Mouse (Mus musculus): Measurements from ENCODE around the gene Tmod2. TPM values are rescaled to one million over a fixed set of nuclear protein-coding genes. Genes with fewer than 3 reads are reported as not detected.
"Not testable (repeated sequence)": the region's sequence is repeated elsewhere in the genome, so short reads cannot be mapped to it uniquely, and the experiment has no call there.

Gene Tmod2
- polyA plus RNA-seq, 1 experiment from 2014 or later: 5.2 TPM

DNA sequence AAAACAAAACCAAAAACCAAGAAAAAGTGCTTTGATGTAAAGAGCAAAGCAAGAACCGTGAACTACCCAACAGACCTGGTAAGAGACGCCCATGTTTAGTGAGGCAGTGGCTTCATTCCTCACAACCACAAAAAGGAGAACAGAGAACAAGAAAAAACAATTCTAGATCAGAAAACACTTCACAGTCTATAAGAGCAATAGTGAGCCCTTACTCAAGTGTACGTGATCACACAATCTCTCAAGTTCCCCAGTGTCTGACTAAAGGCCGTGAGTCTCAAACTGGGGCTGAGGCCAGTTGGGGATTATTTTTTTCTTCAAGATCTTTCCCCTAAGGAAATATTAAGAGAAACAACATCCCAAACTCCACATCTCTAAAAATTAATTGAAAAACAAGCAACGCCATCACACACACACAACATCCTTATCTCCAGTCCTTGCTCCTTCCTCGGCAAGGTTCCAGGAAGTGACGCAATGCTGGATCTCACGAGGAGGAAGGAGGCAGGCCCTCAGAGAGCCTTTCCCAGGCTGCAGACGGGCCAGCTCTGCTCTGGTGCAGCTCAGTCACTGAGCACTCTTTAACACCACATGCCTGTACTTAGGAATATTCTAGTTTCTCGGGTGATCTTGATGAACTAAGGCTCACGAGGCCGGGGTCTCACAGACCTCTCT, 64.1 kb downstream of the Tmod2 start:
- Histone ChIP-seq H3K9me3 (replicated peaks) (no peaks in the 10 kb centered on the region), H3K4me2 (no peak overlapping the region), H3K4me1 (replicated peaks) (peaks cover 21% of the 10 kb centered on the region), H3K9ac (no peak overlapping the region), H3K27ac (peak overlapping the region; percentile 76), H3K36me3 (no peaks in the 10 kb centered on the region), H3K27me3 (no peaks in the 10 kb centered on the region), H3K4me3 (no peak overlapping the region)
- 45% methylated on average over 12 of the region's 12 CpGs for WGBS
- peak; percentile 89 for ATAC-seq (replicated peaks; ENCODE audit: insufficient number of reproducible peaks, insufficient read depth, low FRiP score, low read depth)

DNA sequence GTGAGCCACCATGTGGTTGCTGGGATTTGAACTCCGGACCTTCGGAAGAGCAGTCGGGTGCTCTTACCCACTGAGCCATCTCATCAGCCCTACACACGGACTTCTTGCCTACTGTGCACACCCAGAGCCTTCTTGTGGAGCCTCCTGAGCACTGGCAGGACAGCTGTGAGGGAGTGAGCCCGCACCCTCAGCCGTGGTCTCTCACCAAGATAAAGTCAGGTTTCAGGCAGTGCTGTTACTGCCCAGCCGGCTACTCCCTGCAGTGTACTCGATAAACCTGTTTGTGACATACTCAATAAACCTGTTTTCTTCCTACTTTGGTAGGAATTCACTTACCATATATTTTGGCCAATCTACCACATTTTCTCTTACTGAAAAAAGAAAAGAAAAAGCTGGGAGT, 65.6 kb downstream of the Tmod2 start:
- Histone ChIP-seq H3K27me3 (no peaks in the 10 kb centered on the region), H3K4me2 (no peak overlapping the region), H3K4me3 (no peak overlapping the region), H3K36me3 (no peaks in the 10 kb centered on the region), H3K9me3 (replicated peaks) (no peaks in the 10 kb centered on the region), H3K27ac (no peak overlapping the region), H3K4me1 (replicated peaks) (peaks cover 26% of the 10 kb centered on the region), H3K9ac (no peak overlapping the region)
- no peak for ATAC-seq (replicated peaks; ENCODE audit: insufficient number of reproducible peaks, insufficient read depth, low FRiP score, low read depth)
- WGBS: 81% methylated on average over 8 of the region's 8 CpGs

DNA sequence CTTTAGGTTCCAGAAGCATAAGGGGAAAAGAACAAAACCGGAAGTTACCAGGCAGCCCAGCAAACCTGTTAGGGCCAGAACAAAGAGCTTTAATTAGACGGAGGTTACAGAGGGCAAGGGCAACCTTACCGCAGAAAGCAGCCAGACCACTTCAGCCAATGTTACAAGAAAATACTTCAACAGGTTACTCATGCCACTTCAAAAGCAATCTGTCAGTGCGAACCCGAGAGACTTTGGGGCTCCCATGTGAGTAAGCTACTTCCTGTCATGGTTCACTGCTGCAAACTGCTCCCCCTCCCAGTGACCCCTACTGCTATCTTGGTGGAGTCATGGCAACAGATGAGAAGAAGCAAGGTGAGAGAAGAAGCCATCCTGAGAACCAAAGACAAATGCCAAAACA, 69.6 kb downstream of the Tmod2 start:
- no peak for ATAC-seq (replicated peaks; ENCODE audit: insufficient number of reproducible peaks, insufficient read depth, low FRiP score, low read depth)
- no peak overlapping the region for H3K4me3 ChIP-seq
- H3K4me1 ChIP-seq (replicated peaks): peaks cover 23% of the 10 kb centered on the region
- no peaks in the 10 kb centered on the region for H3K27me3 ChIP-seq
- WGBS: 6% methylated on average over 5 of the region's 5 CpGs
- peak overlapping the region; percentile 47 for H3K27ac ChIP-seq
- H3K36me3 ChIP-seq: no peaks in the 10 kb centered on the region
- no peaks in the 10 kb centered on the region for H3K9me3 ChIP-seq (replicated peaks)
- no peak overlapping the region for H3K9ac ChIP-seq
- H3K4me2 ChIP-seq: peak overlapping the region; percentile 22; the same call in 1 of the 2 replicates

DNA sequence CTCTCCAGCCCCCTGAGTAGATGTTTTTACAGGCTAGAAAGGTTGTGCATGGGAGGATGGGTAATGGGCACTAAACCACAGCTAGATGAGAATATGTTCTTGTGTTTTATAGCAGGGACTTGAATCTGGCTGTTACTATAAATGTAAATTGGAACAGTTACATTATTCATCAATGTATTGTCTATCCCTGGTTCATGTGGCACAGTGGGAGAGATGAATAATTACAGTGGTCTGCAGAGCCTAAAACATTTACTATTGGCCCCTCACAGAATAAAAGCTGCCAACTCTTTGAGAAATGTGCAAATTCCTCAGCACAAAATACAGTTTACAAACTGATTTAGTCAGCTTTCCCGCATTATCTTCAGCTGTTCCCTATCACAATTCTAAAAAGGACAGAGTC, 74.7 kb downstream of the Tmod2 start:
- Histone ChIP-seq H3K9me3 (replicated peaks) (no peaks in the 10 kb centered on the region), H3K36me3 (no peaks in the 10 kb centered on the region), H3K4me2 (no peak overlapping the region), H3K9ac (no peak overlapping the region), H3K27ac (no peak overlapping the region), H3K27me3 (no peaks in the 10 kb centered on the region), H3K4me1 (replicated peaks) (peaks cover 11% of the 10 kb centered on the region), H3K4me3 (no peak overlapping the region)
- no peak for ATAC-seq (replicated peaks; ENCODE audit: insufficient number of reproducible peaks, insufficient read depth, low FRiP score, low read depth)
- WGBS: 81% methylated on average over 1 of the region's 1 CpGs

DNA sequence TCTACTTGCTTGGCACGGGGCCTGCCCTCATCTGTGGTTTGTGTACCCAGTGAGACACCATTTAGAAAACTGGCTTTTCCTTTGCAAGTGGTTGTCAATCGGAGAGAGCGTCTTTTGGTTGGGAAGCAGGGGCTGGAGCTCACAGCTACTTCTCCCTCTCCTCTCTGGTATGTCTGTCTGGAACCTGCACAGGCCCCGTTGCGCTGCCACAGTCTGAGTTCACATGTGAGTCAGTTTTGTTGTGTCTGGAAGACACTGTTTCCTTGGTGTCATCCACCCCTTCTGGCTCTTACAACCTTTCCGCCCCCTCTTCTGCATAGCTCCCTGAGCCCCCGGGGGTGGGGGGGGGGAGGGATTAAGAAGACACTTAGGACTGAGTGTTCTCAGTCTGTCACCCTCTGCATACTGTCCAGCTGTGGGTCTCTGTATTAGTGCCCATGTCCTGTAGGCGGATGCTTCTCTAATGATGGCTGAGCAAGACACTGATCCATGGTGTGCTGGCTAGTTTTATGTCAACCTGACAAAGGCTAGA, 76.6 kb downstream of the Tmod2 start:
- Histone ChIP-seq H3K9ac (no peak overlapping the region), H3K4me1 (replicated peaks) (0 out of 2 replicates have a peak, but pooled peaks cover 5% of the 10 kb centered on the region), H3K4me3 (no peak overlapping the region), H3K4me2 (no peak overlapping the region), H3K27ac (no peak overlapping the region), H3K9me3 (replicated peaks) (no peaks in the 10 kb centered on the region), H3K27me3 (no peaks in the 10 kb centered on the region), H3K36me3 (no peaks in the 10 kb centered on the region)
- ATAC-seq (replicated peaks; ENCODE audit: insufficient number of reproducible peaks, insufficient read depth, low FRiP score, low read depth): no peak
- WGBS: 89% methylated on average over 8 of the region's 8 CpGs

DNA sequence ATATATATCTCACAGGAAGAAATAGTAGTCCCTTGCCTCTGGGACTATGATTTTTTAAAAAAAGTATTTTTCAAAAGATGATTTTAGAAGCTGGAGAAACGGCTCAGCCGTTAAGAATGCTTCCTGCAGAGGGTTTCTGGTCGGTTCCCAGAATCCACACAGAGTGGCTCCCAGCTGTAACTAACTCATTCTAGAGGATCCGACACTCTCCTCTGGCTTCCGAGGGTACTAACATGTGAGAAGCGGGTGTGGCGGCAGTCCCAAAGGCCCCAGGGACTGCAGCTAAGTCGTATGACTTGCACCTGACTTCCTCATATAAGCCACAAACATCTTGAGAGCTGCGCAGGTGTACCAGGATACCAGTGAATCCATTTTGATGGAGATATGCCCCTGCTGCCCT, 78.1 kb downstream of the Tmod2 start:
- H3K27me3 ChIP-seq; H3K27ac ChIP-seq; H3K36me3 ChIP-seq; ATAC-seq (replicated peaks; ENCODE audit: insufficient number of reproducible peaks, insufficient read depth, low FRiP score, low read depth); H3K4me1 ChIP-seq (replicated peaks); H3K9ac ChIP-seq; H3K4me3 ChIP-seq; H3K9me3 ChIP-seq (replicated peaks); H3K4me2 ChIP-seq: not testable (repeated sequence)
- WGBS: 69% methylated on average over 9 of the region's 9 CpGs

DNA sequence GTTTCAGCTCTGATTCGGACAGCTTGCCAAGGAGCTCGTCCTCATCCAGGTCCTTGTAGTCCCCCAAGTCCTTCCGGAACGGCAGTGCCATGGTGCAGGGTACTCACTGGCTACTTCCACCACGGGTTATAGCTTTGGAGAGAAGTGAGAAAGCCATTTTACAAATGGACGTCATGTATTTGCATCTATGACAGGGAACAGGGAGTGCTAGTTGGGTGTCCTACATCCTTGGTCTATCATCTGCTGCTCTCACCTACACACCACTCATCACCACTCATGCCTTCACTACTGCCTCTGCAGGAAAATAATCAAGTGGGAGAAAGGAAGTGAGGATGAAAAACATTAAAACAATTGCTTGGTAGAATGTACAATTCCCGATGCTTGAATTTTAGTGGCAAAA, 78.7 kb downstream of the Tmod2 start:
- no peak overlapping the region for H3K27ac ChIP-seq
- peaks cover 8% of the 10 kb centered on the region for H3K4me1 ChIP-seq (replicated peaks)
- H3K4me3 ChIP-seq: no peak overlapping the region
- H3K9me3 ChIP-seq (replicated peaks): no peaks in the 10 kb centered on the region
- WGBS: 80% methylated on average over 7 of the region's 7 CpGs
- no peaks in the 10 kb centered on the region for H3K27me3 ChIP-seq
- H3K9ac ChIP-seq: no peak overlapping the region
- ATAC-seq (replicated peaks; ENCODE audit: insufficient number of reproducible peaks, insufficient read depth, low FRiP score, low read depth): no peak
- no peak overlapping the region for H3K4me2 ChIP-seq
- H3K36me3 ChIP-seq: peaks cover 6% of the 10 kb centered on the region

DNA sequence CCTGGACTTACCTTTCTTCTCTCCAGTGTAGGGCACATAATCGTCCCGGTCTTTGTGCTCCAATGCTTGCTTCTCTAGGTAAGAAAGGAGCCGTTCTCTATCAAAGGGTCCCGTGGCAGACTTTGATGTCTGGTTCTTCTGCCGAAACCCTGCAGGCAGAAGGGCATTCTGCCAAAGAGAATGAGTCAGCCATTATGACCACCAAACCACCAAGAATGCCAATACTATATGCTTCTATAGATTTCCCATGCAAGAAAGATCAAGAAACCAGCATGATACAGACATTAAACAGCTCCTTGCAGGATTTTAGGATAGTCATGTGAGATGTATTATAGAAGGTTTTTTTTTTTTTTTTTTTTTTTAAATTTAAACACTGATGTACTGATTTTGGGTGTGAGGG, 81.8 kb downstream of the Tmod2 start:
- H3K9ac ChIP-seq: no peak overlapping the region
- H3K27me3 ChIP-seq: no peaks in the 10 kb centered on the region
- no peaks in the 10 kb centered on the region for H3K9me3 ChIP-seq (replicated peaks)
- no peak overlapping the region for H3K4me3 ChIP-seq
- ATAC-seq (replicated peaks; ENCODE audit: insufficient number of reproducible peaks, insufficient read depth, low FRiP score, low read depth): no peak
- H3K4me1 ChIP-seq (replicated peaks): peaks cover 7% of the 10 kb centered on the region
- H3K36me3 ChIP-seq: peaks cover 6% of the 10 kb centered on the region
- no peak overlapping the region for H3K27ac ChIP-seq
- WGBS: 57% methylated on average over 5 of the region's 5 CpGs
- no peak overlapping the region for H3K4me2 ChIP-seq

DNA sequence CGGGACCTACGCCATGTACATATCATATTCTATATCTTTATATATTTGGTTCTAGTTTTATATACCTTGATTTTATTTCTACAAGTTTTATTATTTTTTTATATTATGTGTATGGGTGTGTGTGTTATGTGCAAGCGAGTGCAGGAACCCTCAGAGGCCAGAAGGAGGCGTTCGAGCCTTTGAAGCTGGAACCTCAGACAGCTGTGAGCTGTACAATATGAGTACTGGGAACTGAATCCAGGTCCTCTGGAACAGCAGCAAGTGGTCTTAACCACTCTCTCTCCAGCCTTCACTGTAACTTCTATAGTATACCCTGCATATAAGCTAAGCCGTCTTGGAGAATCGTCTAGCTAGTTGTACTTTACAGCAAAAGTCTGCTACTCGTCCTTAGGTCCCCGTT, 83.0 kb downstream of the Tmod2 start:
- Histone ChIP-seq H3K9me3 (replicated peaks) (no peaks in the 10 kb centered on the region), H3K9ac (no peak overlapping the region), H3K4me2 (no peak overlapping the region), H3K36me3 (peaks cover 6% of the 10 kb centered on the region), H3K4me3 (no peak overlapping the region), H3K27ac (no peak overlapping the region; the same call in 1 of the 2 replicates), H3K27me3 (no peaks in the 10 kb centered on the region), H3K4me1 (replicated peaks) (peaks cover 7% of the 10 kb centered on the region)
- 96% methylated on average over 9 of the region's 9 CpGs for WGBS
- no peak; the same call in 1 of the 2 replicates for ATAC-seq (replicated peaks; ENCODE audit: insufficient number of reproducible peaks, insufficient read depth, low FRiP score, low read depth)

DNA sequence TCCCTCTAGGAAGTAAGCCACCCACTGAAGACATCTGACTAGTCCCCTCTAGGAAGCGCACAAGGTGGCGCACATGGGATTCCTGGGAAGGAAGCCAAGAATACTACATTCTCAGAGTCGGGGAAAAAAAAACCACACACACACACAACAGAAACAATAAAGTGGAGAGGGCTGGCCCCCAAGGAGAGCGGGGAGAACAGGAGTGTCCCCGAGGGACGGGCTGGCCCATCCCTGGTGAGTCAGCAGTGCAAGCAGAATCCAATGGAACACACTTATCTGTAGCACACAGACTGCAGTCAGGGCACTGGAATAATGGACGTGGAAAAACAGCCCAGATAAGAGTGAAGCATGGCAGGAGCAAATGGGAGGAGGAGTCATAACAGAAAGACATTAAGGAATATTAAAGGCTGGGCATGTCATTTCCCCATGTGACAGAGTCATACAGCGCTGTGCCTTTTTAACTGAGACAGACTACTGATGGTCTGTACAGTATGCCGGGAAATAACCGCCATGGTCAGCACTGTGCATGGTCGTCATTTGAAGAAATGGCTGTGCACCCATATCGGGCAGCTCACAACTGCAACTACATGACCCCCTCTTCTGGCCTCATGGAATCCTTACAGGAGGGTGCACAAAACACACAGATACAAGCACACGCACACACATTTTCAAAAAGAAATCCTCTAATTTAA, 83.6 kb downstream of the Tmod2 start:
- Histone ChIP-seq H3K4me1 (replicated peaks) (peaks cover 7% of the 10 kb centered on the region), H3K27me3 (no peaks in the 10 kb centered on the region), H3K9ac (no peak overlapping the region), H3K4me3 (no peak overlapping the region), H3K36me3 (peaks cover 6% of the 10 kb centered on the region), H3K27ac (peak overlapping the region; percentile 43), H3K9me3 (replicated peaks) (no peaks in the 10 kb centered on the region), H3K4me2 (peak overlapping the region; percentile 36; the same call in 1 of the 2 replicates)
- WGBS: 51% methylated on average over 13 of the region's 13 CpGs
- ATAC-seq (replicated peaks; ENCODE audit: insufficient number of reproducible peaks, insufficient read depth, low FRiP score, low read depth): peak; percentile 90

DNA sequence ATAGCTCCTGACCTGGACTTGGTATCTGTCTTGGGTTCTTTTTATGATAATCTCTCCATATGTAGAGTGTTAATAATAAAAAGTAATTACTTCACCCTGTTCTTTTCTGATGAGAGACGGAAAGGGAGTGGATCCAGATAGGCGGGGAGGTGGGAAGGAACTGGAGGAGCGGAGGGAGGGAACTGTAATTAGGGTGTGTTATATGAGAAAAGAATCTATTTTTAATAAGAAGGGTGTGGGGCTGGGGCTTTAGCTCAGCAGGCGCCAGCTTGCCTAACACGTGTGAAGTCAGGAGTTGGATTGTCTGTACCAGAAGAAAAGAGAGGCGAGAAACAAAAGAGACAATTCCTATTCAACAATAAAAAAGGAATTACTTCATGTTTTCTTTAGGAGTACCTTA, 87.5 kb downstream of the Tmod2 start:
- Histone ChIP-seq H3K9ac (no peak overlapping the region), H3K27me3 (no peaks in the 10 kb centered on the region), H3K27ac (no peak overlapping the region), H3K36me3 (peaks cover 10% of the 10 kb centered on the region), H3K4me2 (no peak overlapping the region), H3K4me3 (no peak overlapping the region), H3K9me3 (replicated peaks) (no peaks in the 10 kb centered on the region), H3K4me1 (replicated peaks) (peaks cover 7% of the 10 kb centered on the region)
- ATAC-seq (replicated peaks; ENCODE audit: insufficient number of reproducible peaks, insufficient read depth, low FRiP score, low read depth): peak; percentile 70; the same call in 1 of the 2 replicates
- WGBS: 53% methylated on average over 6 of the region's 6 CpGs

Data from heart, embryonic 15.5 days (tissue).